Mouse (Mus musculus): ENCODE data around the gene Nsun2. TPM values are rescaled to one million over a fixed set of nuclear protein-coding genes. Genes with fewer than 3 reads are reported as not detected.
"Not testable (repeated sequence)": the region's sequence is repeated elsewhere in the genome, so short reads cannot be mapped to it uniquely, and the experiment has no call there.

Nsun2 gene
- polyA plus RNA-seq, 1 experiment from 2014 or later, result 125 TPM

DNA sequence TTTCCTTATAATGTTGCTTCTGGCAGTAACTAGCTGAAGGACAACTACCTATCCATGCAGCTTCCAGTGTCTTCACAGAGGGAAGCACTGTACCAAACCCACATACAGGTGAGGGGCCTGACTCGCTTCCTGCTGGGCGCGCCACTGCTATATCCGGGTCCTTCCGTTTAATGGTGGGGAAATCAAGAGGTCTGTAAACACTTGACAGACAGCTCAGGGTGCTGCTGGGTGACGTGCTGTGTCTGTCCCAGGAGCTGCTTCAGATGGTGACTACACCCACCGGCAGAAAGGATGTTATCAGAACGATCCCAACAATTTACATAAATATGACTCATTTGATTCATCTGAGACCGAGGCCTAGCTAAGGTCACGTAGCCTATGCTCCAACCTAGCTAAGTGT is 65.3 kb downstream of the Nsun2 start:
- Histone ChIP-seq H3K27ac (ENCODE audit: low read depth, low read length) (no peak overlapping the region), H3K4me1 (ENCODE audit: control insufficient read depth, insufficient read depth, low read length) (no peaks in the 10 kb centered on the region), H3K4me3 (ENCODE audit: low read depth, low read length) (no peak overlapping the region), H3K36me3 (ENCODE audit: control insufficient read depth, insufficient read depth, low read length) (no peaks in the 10 kb centered on the region), H3K9ac (ENCODE audit: low read length) (no peak overlapping the region), H3K9me3 (ENCODE audit: control insufficient read depth, low read length) (no peaks in the 10 kb centered on the region), H3K27me3 (ENCODE audit: control insufficient read depth, insufficient read depth, low read length) (no peaks in the 10 kb centered on the region), H3K4me2 (no peak overlapping the region)
- no peak for DNase-seq (ENCODE audit: low spot score, missing footprints)
- no peak for ATAC-seq (ENCODE audit: low FRiP score)
- 97% methylated on average over 10 of the region's 10 CpGs for WGBS

DNA sequence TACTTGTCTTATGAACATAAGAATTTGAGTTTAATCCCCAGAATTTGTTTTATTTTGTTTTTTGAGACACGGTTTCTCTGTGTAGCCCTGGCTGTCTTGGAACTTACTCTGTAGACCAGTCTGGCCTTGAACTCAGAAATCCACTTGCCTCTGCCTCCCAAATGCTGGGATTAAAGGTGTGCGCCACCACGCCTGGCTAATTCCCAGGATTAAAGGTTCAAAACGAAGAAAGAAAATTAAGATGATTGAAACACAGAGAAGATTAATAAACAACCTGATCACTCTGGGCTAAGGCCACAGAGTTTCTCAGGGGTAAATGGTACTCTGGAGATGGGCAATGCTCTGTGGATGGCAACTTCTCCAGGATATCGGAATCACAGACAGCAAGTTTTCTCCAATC is 67.3 kb downstream of the Nsun2 start:
- not testable (repeated sequence) for H3K4me2 ChIP-seq; H3K9me3 ChIP-seq (ENCODE audit: control insufficient read depth, low read length); H3K27me3 ChIP-seq (ENCODE audit: control insufficient read depth, insufficient read depth, low read length); H3K4me3 ChIP-seq (ENCODE audit: low read depth, low read length); ATAC-seq (ENCODE audit: low FRiP score); H3K9ac ChIP-seq (ENCODE audit: low read length); H3K36me3 ChIP-seq (ENCODE audit: control insufficient read depth, insufficient read depth, low read length); H3K4me1 ChIP-seq (ENCODE audit: control insufficient read depth, insufficient read depth, low read length); DNase-seq (ENCODE audit: low spot score, missing footprints); H3K27ac ChIP-seq (ENCODE audit: low read depth, low read length)
- WGBS, result 91% methylated on average over 5 of the region's 5 CpGs

DNA sequence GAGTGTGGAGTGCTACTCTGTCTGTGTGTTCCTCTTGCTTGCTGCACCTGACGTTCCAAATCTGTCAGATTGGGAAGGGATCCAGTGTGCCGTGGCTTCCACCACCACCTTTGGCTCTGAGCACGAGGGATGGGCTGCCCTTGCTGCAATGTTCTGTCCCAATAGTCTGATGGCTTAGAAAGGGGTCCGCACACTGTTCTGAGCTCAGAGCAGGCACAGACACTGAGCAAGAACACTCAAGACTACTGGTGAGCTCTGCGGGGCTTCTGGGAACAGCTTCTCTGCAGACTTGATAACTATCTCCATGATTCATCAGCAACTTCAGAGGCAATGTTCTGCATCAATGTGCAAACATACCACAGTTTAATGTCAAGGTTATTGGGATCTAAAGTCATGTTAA is 67.8 kb downstream of the Nsun2 start:
- H3K9ac ChIP-seq (ENCODE audit: low read length), result no peak overlapping the region
- WGBS, result 88% methylated on average over 5 of the region's 5 CpGs
- no peaks in the 10 kb centered on the region for H3K9me3 ChIP-seq (ENCODE audit: control insufficient read depth, low read length)
- no peaks in the 10 kb centered on the region for H3K36me3 ChIP-seq (ENCODE audit: control insufficient read depth, insufficient read depth, low read length)
- ATAC-seq (ENCODE audit: low FRiP score) (no peak), DNase-seq (ENCODE audit: low spot score, missing footprints) (no peak)
- H3K27me3 ChIP-seq (ENCODE audit: control insufficient read depth, insufficient read depth, low read length), result no peaks in the 10 kb centered on the region
- H3K4me1 ChIP-seq (ENCODE audit: control insufficient read depth, insufficient read depth, low read length), result no peaks in the 10 kb centered on the region
- H3K4me3 ChIP-seq (ENCODE audit: low read depth, low read length), result no peak overlapping the region
- H3K27ac ChIP-seq (ENCODE audit: low read depth, low read length), result no peak overlapping the region
- no peak overlapping the region for H3K4me2 ChIP-seq

DNA sequence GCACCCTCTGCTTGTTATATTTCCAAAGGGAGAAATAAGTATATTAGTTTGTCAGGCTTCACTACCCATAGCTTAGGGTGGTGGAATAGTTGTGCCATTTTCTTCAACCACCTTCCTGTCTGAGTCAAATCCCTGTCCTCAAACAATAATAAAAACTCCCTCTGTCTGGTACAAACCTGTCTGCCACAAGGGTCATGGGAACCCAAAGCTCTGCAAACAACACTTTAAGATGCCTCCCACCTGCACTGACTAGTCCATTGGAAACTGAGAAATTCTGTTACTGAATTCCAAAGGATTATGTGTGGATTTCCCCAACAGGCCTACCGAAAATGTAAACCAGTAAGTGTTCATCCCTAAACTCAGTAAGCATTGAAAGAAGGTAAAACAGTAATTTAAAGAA is 71.1 kb downstream of the Nsun2 start:
- ATAC-seq (ENCODE audit: low FRiP score), result no peak
- Histone ChIP-seq H3K27ac (ENCODE audit: low read depth, low read length) (no peak overlapping the region), H3K36me3 (ENCODE audit: control insufficient read depth, insufficient read depth, low read length) (no peaks in the 10 kb centered on the region), H3K4me2 (no peak overlapping the region), H3K9me3 (ENCODE audit: control insufficient read depth, low read length) (no peaks in the 10 kb centered on the region), H3K27me3 (ENCODE audit: control insufficient read depth, insufficient read depth, low read length) (no peaks in the 10 kb centered on the region), H3K4me3 (ENCODE audit: low read depth, low read length) (no peak overlapping the region), H3K9ac (ENCODE audit: low read length) (no peak overlapping the region), H3K4me1 (ENCODE audit: control insufficient read depth, insufficient read depth, low read length) (no peaks in the 10 kb centered on the region)
- DNase-seq (ENCODE audit: low spot score, missing footprints), result no peak
- 84% methylated on average over 1 of the region's 1 CpGs for WGBS

DNA sequence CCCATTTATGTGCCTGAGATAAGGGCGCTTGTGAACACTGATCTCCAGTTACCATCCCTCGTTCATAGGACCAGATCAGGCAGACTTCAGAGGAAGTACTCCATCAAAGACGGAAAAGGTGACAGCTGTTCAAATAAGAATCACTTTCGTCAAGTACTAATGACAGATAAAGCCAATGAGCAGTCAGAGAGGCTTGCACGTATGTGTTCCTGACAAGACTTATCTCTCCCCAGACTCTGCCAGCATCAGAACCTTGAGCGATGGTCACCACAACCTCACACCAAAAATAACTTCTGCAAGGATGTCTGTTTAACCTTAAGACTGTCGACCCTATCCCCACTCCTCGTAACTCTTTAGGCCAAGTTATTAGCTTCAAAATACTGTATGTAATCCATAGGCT is 75.2 kb downstream of the Nsun2 start:
- no peak for ATAC-seq (ENCODE audit: low FRiP score)
- Histone ChIP-seq H3K9ac (ENCODE audit: low read length) (no peak overlapping the region), H3K9me3 (ENCODE audit: control insufficient read depth, low read length) (no peaks in the 10 kb centered on the region), H3K4me1 (ENCODE audit: control insufficient read depth, insufficient read depth, low read length) (peaks cover 12% of the 10 kb centered on the region), H3K4me2 (no peak overlapping the region), H3K36me3 (ENCODE audit: control insufficient read depth, insufficient read depth, low read length) (no peaks in the 10 kb centered on the region), H3K27ac (ENCODE audit: low read depth, low read length) (no peak overlapping the region), H3K27me3 (ENCODE audit: control insufficient read depth, insufficient read depth, low read length) (no peaks in the 10 kb centered on the region), H3K4me3 (ENCODE audit: low read depth, low read length) (no peak overlapping the region)
- 88% methylated on average over 8 of the region's 8 CpGs for WGBS
- no peak for DNase-seq (ENCODE audit: low spot score, missing footprints)

DNA sequence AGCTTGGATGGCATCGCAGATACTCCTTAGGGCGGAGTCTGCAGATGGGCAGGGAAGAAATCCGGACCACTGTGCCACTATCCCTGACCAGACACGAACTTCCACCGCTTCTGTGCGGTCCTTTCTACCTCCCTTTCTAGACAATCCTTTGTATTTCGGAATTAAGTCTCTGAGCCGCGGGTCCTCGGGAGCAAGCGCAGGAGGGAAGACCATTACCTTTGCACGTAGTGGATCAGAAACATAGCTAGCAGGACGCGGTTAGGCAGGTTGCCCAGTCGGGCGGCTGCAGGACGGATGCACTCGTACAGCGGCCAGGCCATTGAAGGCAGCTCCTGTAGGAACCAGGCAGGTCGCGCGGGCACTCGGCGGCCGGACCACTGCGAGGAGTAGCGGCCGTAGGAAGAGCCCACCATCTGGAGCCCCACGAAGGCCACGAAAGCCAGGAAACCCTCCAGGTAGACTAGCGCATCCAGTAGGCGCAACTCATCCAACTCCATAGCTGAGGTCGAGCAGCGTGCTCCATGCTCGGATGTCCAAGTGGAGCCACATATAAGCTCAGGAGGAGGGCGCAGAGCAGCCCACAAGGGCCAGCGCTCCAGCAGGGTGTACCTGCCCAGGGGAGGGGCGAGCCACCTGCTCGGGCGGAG is 77.3 kb downstream of the Nsun2 start:
- under 1% methylated on average over 40 of the region's 40 CpGs for WGBS
- ATAC-seq (ENCODE audit: low FRiP score) (no peak; the same call in 1 of the 2 replicates), DNase-seq (ENCODE audit: low spot score, missing footprints) (no peak)
- peaks cover 12% of the 10 kb centered on the region for H3K4me1 ChIP-seq (ENCODE audit: control insufficient read depth, insufficient read depth, low read length)
- H3K9me3 ChIP-seq (ENCODE audit: control insufficient read depth, low read length), result no peaks in the 10 kb centered on the region
- no peaks in the 10 kb centered on the region for H3K27me3 ChIP-seq (ENCODE audit: control insufficient read depth, insufficient read depth, low read length)
- H3K36me3 ChIP-seq (ENCODE audit: control insufficient read depth, insufficient read depth, low read length), result peaks cover 5% of the 10 kb centered on the region
- H3K4me3 ChIP-seq (ENCODE audit: low read depth, low read length), result peak overlapping the region; percentile 91
- peak overlapping the region; percentile 67 for H3K4me2 ChIP-seq
- no peak overlapping the region for H3K27ac ChIP-seq (ENCODE audit: low read depth, low read length)
- peak overlapping the region; percentile 58 for H3K9ac ChIP-seq (ENCODE audit: low read length)

DNA sequence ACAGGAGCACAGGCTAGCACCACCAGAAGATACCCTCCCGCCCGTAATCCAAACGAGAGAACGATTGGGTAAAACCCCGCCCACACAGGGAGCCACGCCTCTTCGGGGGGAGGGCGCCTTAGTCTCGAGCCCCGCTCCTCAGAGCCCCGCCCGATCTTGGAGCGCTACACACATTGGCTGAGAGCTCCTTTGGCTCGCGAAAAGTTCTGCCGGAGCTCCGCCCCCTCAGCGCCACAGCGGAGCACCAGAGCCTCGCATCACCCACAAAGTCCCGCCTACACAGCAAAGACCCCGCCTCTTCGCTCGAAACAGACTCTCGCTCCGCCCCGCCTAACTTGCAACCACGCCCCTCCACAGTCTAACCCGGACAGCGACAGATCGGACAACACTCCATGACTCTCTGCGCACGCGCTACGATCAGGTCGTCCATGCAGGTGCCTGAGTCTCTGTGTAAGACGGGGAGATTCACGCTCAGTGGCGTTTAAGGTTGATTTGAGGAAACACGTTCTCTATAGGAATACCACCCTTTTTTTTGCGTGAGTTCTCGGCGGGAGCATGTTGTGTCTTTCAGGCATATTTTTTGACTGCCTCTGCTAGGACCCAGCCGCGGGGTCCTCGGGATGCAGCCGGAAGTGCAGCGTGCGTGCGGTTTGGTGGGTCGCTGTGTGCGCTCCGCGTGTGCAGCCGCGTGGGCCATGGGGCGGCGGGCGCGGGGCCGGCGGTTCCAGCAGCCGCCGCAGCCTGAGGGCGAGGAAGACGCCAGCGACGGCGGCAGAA is 78.0 kb downstream of the Nsun2 start, which contains the start of gene Srd5a1:
TSS of gene Srd5a1 (minus strand) at position 45 of the 777 bp plus-strand sequence.
- peak; percentile 100 for DNase-seq (ENCODE audit: low spot score, missing footprints)
- no peak within 1 kb of the TSS for H3K27ac ChIP-seq (ENCODE audit: low read depth, low read length)
- H3K27me3 ChIP-seq (ENCODE audit: control insufficient read depth, insufficient read depth, low read length), result no peaks in the 10 kb centered on the region
- ATAC-seq (ENCODE audit: low FRiP score), result peak; percentile 99
- peak within 1 kb of the TSS; percentile 67 for H3K4me2 ChIP-seq
- under 1% methylated on average over 69 of the region's 69 CpGs for WGBS
- no peaks in the 10 kb centered on the region for H3K9me3 ChIP-seq (ENCODE audit: control insufficient read depth, low read length)
- peak within 1 kb of the TSS; percentile 78 for H3K9ac ChIP-seq (ENCODE audit: low read length)
- peak within 1 kb of the TSS; percentile 91 for H3K4me3 ChIP-seq (ENCODE audit: low read depth, low read length)
- peaks cover 10% of the 10 kb centered on the region for H3K36me3 ChIP-seq (ENCODE audit: control insufficient read depth, insufficient read depth, low read length)
- H3K4me1 ChIP-seq (ENCODE audit: control insufficient read depth, insufficient read depth, low read length), result peaks cover 12% of the 10 kb centered on the region

DNA sequence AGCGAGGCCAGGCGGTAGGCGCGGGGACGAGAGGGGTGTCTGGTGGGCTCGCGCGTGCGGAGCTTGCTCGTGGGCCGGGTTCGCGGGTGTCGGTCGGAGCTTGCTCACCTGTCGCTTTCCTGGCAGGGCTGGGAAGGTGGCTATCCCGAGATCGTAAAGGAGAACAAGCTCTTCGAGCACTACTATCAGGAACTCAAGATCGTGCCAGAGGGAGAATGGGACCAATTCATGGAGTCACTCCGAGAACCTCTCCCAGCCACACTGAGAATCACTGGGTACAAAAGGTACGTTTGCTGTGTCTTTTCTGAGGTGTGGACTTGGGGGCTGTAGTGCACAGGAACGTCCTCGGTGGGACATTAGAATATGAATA is 78.6 kb downstream of the Nsun2 start:
- no peaks in the 10 kb centered on the region for H3K9me3 ChIP-seq (ENCODE audit: control insufficient read depth, low read length)
- H3K36me3 ChIP-seq (ENCODE audit: control insufficient read depth, insufficient read depth, low read length), result peaks cover 15% of the 10 kb centered on the region
- no peak overlapping the region for H3K27ac ChIP-seq (ENCODE audit: low read depth, low read length)
- H3K4me2 ChIP-seq, result peak overlapping the region; percentile 52
- H3K4me3 ChIP-seq (ENCODE audit: low read depth, low read length), result peak overlapping the region; percentile 91
- no peaks in the 10 kb centered on the region for H3K27me3 ChIP-seq (ENCODE audit: control insufficient read depth, insufficient read depth, low read length)
- H3K9ac ChIP-seq (ENCODE audit: low read length), result peak overlapping the region; percentile 78
- WGBS, result 0% methylated on average over 24 of the region's 24 CpGs
- DNase-seq (ENCODE audit: low spot score, missing footprints) (no peak), ATAC-seq (ENCODE audit: low FRiP score) (no peak)
- H3K4me1 ChIP-seq (ENCODE audit: control insufficient read depth, insufficient read depth, low read length), result peaks cover 12% of the 10 kb centered on the region

DNA sequence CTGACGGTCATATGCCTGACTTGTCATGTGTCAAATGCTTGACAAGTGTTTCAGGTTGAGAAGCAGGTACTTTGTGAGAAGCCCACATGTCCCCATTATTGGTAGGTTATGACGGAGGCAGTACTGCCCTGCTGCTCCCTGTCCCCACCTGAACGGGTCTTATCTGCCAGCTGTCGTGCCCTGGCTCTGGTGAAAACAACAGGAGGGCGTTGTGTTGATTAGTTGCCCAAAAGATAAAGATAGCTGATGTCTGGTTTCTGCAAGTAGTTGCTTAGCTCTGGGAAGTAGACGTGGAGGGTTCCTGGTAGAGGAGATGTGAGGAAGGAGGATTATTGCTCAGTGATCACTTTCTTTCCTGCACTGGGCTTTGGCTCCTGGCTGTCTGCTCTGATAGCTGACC is 83.2 kb downstream of the Nsun2 start:
- peaks cover 6% of the 10 kb centered on the region for H3K4me1 ChIP-seq (ENCODE audit: control insufficient read depth, insufficient read depth, low read length)
- no peak overlapping the region for H3K4me3 ChIP-seq (ENCODE audit: low read depth, low read length)
- H3K4me2 ChIP-seq, result no peak overlapping the region
- no peak overlapping the region for H3K9ac ChIP-seq (ENCODE audit: low read length)
- no peaks in the 10 kb centered on the region for H3K9me3 ChIP-seq (ENCODE audit: control insufficient read depth, low read length)
- 95% methylated on average over 6 of the region's 6 CpGs for WGBS
- H3K27ac ChIP-seq (ENCODE audit: low read depth, low read length), result no peak overlapping the region
- H3K36me3 ChIP-seq (ENCODE audit: control insufficient read depth, insufficient read depth, low read length), result peaks cover 31% of the 10 kb centered on the region
- no peaks in the 10 kb centered on the region for H3K27me3 ChIP-seq (ENCODE audit: control insufficient read depth, insufficient read depth, low read length)
- ATAC-seq (ENCODE audit: low FRiP score), result no peak
- DNase-seq (ENCODE audit: low spot score, missing footprints), result no peak

All from midbrain, embryonic 11.5 days (tissue).